Mouse (Mus musculus): ENCODE measurements at regions not wholly inside any gene's neighbourhood (a gene's known extent, or its start where the extent isn't known, plus 50 kb on each side); places are given as distances from the start of the nearest gene placed in this dataset.

GRCm38 (mm10) chr15:24348975-24349560 is 1064.5 kb downstream of the Basp1 start:
- no peak for TF ChIP-seq CTCF (IDR thresholded peaks at IDR 0.05; ENCODE audit: extremely low read depth, insufficient read length, insufficient replicate concordance, low read depth, low read length)
- no peak for TF ChIP-seq POLR2A (IDR thresholded peaks at IDR 0.05; ENCODE audit: low read depth, low read length)
